Mouse (Mus musculus) kidney, adult 18-20 months (tissue): ENCODE measurements at regions not wholly inside any gene's neighbourhood (a gene's known extent, or its start where the extent isn't known, plus 50 kb on each side); places are given as distances from the start of the nearest gene placed in this dataset.
A peak's percentile ranks its signal among the peaks of the same experiment; 100 is the strongest.

Experiments used
- DNase-seq: peaks from one replicate; pipeline ENCODE4 v3.0.0; 2021

- no peak for DNase-seq
Observed at GRCm38 (mm10) chr7:65244936-65245335, 88.6 kb upstream of the Fam189a1 start.

GRCm38 (mm10) chr7:65241208-65241607 is 84.8 kb upstream of the Fam189a1 start:
- no peak for DNase-seq

- DNase-seq: no peak
Observed at GRCm38 (mm10) chr7:65235701-65236100, 79.3 kb upstream of the Fam189a1 start.

- no peak for DNase-seq
Observed at GRCm38 (mm10) chr7:65233681-65234080, 77.3 kb upstream of the Fam189a1 start.

GRCm38 (mm10) chr7:65229306-65229705 is 72.9 kb upstream of the Fam189a1 start:
- DNase-seq: no peak

GRCm38 (mm10) chr7:65226218-65226617 is 69.8 kb upstream of the Fam189a1 start:
- no peak for DNase-seq

GRCm38 (mm10) chr7:65213216-65213925 is 57.0 kb upstream of the Fam189a1 start:
- peak; percentile 19 for DNase-seq

- DNase-seq: no peak
Observed at GRCm38 (mm10) chr7:65207240-65207639, 50.9 kb upstream of the Fam189a1 start.
